Mouse (Mus musculus) hindbrain, embryonic 16.5 days (tissue): Measurements from ENCODE around the gene Itsn1. TPM values are rescaled to one million over a fixed set of nuclear protein-coding genes. Genes with fewer than 3 reads are reported as not detected.

ENCODE experiments used
- ATAC-seq: fragments of 200-750 bp; cut with Nextera tagmentation; 2 replicates; pipeline ENCODE4 v1.8.0; 2017; ENCODE audit warnings: moderate TSS enrichment, moderate library complexity
- H3K27ac ChIP-seq: fragments of 300-500 bp; sonication (generic); 2 replicates; pipeline ENCODE4 v1.5.1; 2014; ENCODE audit warnings: low read depth, mild to moderate bottlenecking, control low read depth, low read length, moderate library complexity
- H3K27me3 ChIP-seq: fragments of 300-500 bp; sonication (generic); replicated peaks from 2 replicates; pipeline ENCODE4 v1.6.1; 2014; ENCODE audit warnings: low read length; ENCODE audit not compliant: control insufficient read depth, insufficient read depth
- H3K36me3 ChIP-seq: fragments of 300-500 bp; sonication (generic); 2 replicates; pipeline ENCODE4 v1.6.1; 2014; ENCODE audit warnings: mild to moderate bottlenecking, low read length, moderate library complexity, mixed read lengths; ENCODE audit not compliant: control insufficient read depth, insufficient read depth
- H3K4me1 ChIP-seq: fragments of 300-500 bp; sonication (generic); 2 replicates; pipeline ENCODE4 v1.6.1; 2014; ENCODE audit warnings: low read depth, low read length; ENCODE audit not compliant: control insufficient read depth, insufficient read depth
- H3K4me2 ChIP-seq: fragments of 300-500 bp; sonication (generic); 2 replicates; pipeline ENCODE4 v1.6.1; 2014; ENCODE audit warnings: mild to moderate bottlenecking, low read length, control low read depth, moderate library complexity
- H3K4me3 ChIP-seq: fragments of 300-500 bp; sonication (generic); 2 replicates; pipeline ENCODE4 v1.5.1; 2014; ENCODE audit warnings: mild to moderate bottlenecking, low read length, control low read depth, moderate library complexity
- H3K9ac ChIP-seq: fragments of 300-500 bp; sonication (generic); 2 replicates; pipeline ENCODE4 v1.6.1; 2014; ENCODE audit warnings: low read depth, mild to moderate bottlenecking, control low read depth, low read length, moderate library complexity
- H3K9me3 ChIP-seq: fragments of 300-500 bp; sonication (generic); 2 replicates; pipeline ENCODE4 v1.6.1; 2014; ENCODE audit warnings: mild to moderate bottlenecking, low read length, moderate library complexity; ENCODE audit not compliant: control insufficient read depth
- WGBS: fragments of 180-500 bp; shearing (Covaris S2); extraction: QIAGEN DNeasy Blood & Tissue Kit; methylation state at CpG from one replicate; pipeline ENCODE4 v1.1.7; 2014; 5-methylcytosine and 5-hydroxymethylcytosine counted together
- polyA plus RNA-seq: library from polyadenylated mRNA; unstranded; fragments of >200 nt; fragmentation: Nextera tagmentation; extraction: Ambion mirVana; gene quantifications from 2 replicates; pipeline ENCODE4 v1.2.1, GENCODE M21; 2015

The Itsn1 gene
- polyA plus RNA-seq, 1 experiment from 2014 or later = 49.6 TPM

DNA sequence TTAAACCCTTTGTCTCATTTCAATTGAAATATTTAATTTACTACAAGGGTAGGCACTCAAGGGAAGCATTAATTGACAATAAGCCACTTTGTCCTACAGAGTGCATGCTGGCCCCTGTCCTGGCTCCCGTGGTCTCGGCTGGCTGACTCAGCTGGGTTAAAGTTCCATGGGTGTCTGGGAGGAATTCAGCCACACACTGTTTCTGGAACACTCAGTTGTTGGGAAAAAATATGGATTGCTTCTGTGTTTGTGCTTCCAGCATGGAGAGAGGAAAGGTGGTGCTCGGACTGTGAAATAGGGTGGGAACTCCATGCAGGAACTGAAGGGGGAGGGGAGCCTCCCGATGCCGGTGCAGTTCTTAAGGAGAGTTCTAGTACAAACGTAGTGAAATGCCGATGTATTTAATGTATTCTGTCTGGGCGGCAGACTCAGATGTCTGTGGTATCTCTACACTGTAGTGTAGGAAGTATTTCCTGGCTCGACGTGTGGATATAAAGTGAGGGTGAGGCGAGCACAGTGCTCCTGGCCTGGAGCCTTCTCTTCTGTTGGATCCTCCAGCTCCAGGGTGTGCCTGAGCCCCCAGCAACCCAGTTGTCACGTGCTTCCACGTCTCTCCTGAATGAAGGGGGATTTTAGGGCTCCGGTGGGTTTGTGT lies 131.5 kb downstream of the Itsn1 start:
- no peaks in the 10 kb centered on the region for H3K9me3 ChIP-seq
- peaks cover 10% of the 10 kb centered on the region for H3K4me1 ChIP-seq
- ATAC-seq = peak; percentile 57; the same call in 1 of the 2 replicates
- no peak overlapping the region for H3K4me3 ChIP-seq
- 45% methylated on average over 14 of the region's 14 CpGs for WGBS
- H3K9ac ChIP-seq = no peak overlapping the region
- H3K27me3 ChIP-seq = no peaks in the 10 kb centered on the region
- H3K27ac ChIP-seq = peak overlapping the region; percentile 62
- no peak overlapping the region for H3K4me2 ChIP-seq
- H3K36me3 ChIP-seq = peaks cover 12% of the 10 kb centered on the region; the same call in 1 of the 2 replicates

- H3K27ac ChIP-seq = no peak overlapping the region; the same call in 1 of the 2 replicates
Observed at GRCm38 (mm10) chr16:91861784-91862371, 132.8 kb downstream of the Itsn1 start.

GRCm38 (mm10) chr16:91862836-91863235 lies 133.8 kb downstream of the Itsn1 start:
- Histone ChIP-seq H3K36me3 (peaks cover 12% of the 10 kb centered on the region), H3K27me3 (no peaks in the 10 kb centered on the region), H3K9ac (no peak overlapping the region), H3K4me1 (peaks cover 10% of the 10 kb centered on the region), H3K9me3 (no peaks in the 10 kb centered on the region), H3K27ac (no peak overlapping the region), H3K4me3 (no peak overlapping the region), H3K4me2 (no peak overlapping the region)
- no peak for ATAC-seq
- 72% methylated on average over 7 of the region's 7 CpGs for WGBS

More at GRCm38 (mm10) chr16:91861784-91862371, 132.8 kb downstream of the Itsn1 start:
- peak; percentile 40; the same call in 1 of the 2 replicates for ATAC-seq
- H3K9me3 ChIP-seq = no peaks in the 10 kb centered on the region
- no peak overlapping the region for H3K4me2 ChIP-seq
- H3K9ac ChIP-seq = no peak overlapping the region
- peaks cover 12% of the 10 kb centered on the region; the same call in 1 of the 2 replicates for H3K36me3 ChIP-seq
- no peaks in the 10 kb centered on the region for H3K27me3 ChIP-seq
- H3K4me3 ChIP-seq = no peak overlapping the region
- H3K4me1 ChIP-seq = peaks cover 10% of the 10 kb centered on the region
- WGBS = 65% methylated on average over 6 of the region's 6 CpGs

GRCm38 (mm10) chr16:91864646-91865332 lies 135.7 kb downstream of the Itsn1 start:
- Histone ChIP-seq H3K27me3 (no peaks in the 10 kb centered on the region), H3K9me3 (no peaks in the 10 kb centered on the region), H3K4me2 (no peak overlapping the region), H3K4me3 (no peak overlapping the region), H3K27ac (no peak overlapping the region), H3K9ac (no peak overlapping the region), H3K36me3 (peaks cover 22% of the 10 kb centered on the region), H3K4me1 (peaks cover 10% of the 10 kb centered on the region)
- ATAC-seq = no peak
- 72% methylated on average over 10 of the region's 10 CpGs for WGBS

- no peak overlapping the region for H3K9ac ChIP-seq
- H3K9me3 ChIP-seq = no peaks in the 10 kb centered on the region
- no peak for ATAC-seq
- 0 out of 2 replicates have a peak overlapping the region, but pooled peaks have one; percentile 3 for H3K27ac ChIP-seq
- no peaks in the 10 kb centered on the region for H3K27me3 ChIP-seq
- peaks cover 4% of the 10 kb centered on the region for H3K4me1 ChIP-seq
- H3K36me3 ChIP-seq = peaks cover 29% of the 10 kb centered on the region
- 74% methylated on average over 7 of the region's 7 CpGs for WGBS
- H3K4me2 ChIP-seq = no peak overlapping the region
- no peak overlapping the region for H3K4me3 ChIP-seq
Observed at GRCm38 (mm10) chr16:91865570-91866257, 136.6 kb downstream of the Itsn1 start.

- Histone ChIP-seq H3K4me3 (no peak overlapping the region), H3K9me3 (no peaks in the 10 kb centered on the region), H3K4me1 (no peaks in the 10 kb centered on the region; the same call in none of the 2 replicates), H3K36me3 (peaks cover 30% of the 10 kb centered on the region), H3K27ac (0 out of 2 replicates have a peak overlapping the region, but pooled peaks have one; percentile 3), H3K4me2 (no peak overlapping the region), H3K9ac (no peak overlapping the region), H3K27me3 (no peaks in the 10 kb centered on the region)
- 76% methylated on average over 5 of the region's 5 CpGs for WGBS
- ATAC-seq = no peak
Observed at GRCm38 (mm10) chr16:91866258-91866634, 137.2 kb downstream of the Itsn1 start.

- Histone ChIP-seq H3K27me3 (no peaks in the 10 kb centered on the region), H3K36me3 (peaks cover 35% of the 10 kb centered on the region), H3K27ac (peak overlapping the region; percentile 3; the same call in 1 of the 2 replicates), H3K4me2 (no peak overlapping the region), H3K9ac (no peak overlapping the region), H3K4me1 (no peaks in the 10 kb centered on the region; the same call in 1 of the 2 replicates), H3K9me3 (no peaks in the 10 kb centered on the region), H3K4me3 (no peak overlapping the region)
- ATAC-seq = 0 out of 2 replicates have a peak, but pooled peaks have one; percentile 46
- 75% methylated on average over 8 of the region's 8 CpGs for WGBS
Observed at GRCm38 (mm10) chr16:91867672-91868071, 138.6 kb downstream of the Itsn1 start.

- H3K9ac ChIP-seq = no peak overlapping the region
- no peaks in the 10 kb centered on the region for H3K9me3 ChIP-seq
- H3K27me3 ChIP-seq = no peaks in the 10 kb centered on the region
- no peak overlapping the region for H3K27ac ChIP-seq
- ATAC-seq = no peak
- no peaks in the 10 kb centered on the region; the same call in 1 of the 2 replicates for H3K4me1 ChIP-seq
- H3K4me3 ChIP-seq = no peak overlapping the region
- 91% methylated on average over 28 of the region's 28 CpGs for WGBS
- no peak overlapping the region for H3K4me2 ChIP-seq
- peaks cover 23% of the 10 kb centered on the region for H3K36me3 ChIP-seq
Observed at GRCm38 (mm10) chr16:91868943-91869911, 140.1 kb downstream of the Itsn1 start.
